Mouse (Mus musculus) midbrain, embryonic 10.5 days (tissue): ENCODE measurements around the gene Cyp2d11. TPM values are rescaled to one million over a fixed set of nuclear protein-coding genes. Genes with fewer than 3 reads are reported as not detected.
A peak's percentile ranks its signal among the peaks of the same experiment; 100 is the strongest.
"Not testable (repeated sequence)": the region's sequence is repeated elsewhere in the genome, so short reads cannot be mapped to it uniquely, and the experiment has no call there.

Experiments used
- DNase-seq: peaks from one replicate; pipeline ENCODE4 v3.0.0-alpha.2; 2017; ENCODE audit warnings: low spot score
- H3K27ac ChIP-seq: fragments of 300-500 bp; sonication (generic); replicated peaks from 2 replicates; pipeline ENCODE4 v1.5.1; 2016; ENCODE audit warnings: mild to moderate bottlenecking
- H3K27me3 ChIP-seq: fragments of 300-500 bp; sonication (generic); 2 replicates; pipeline ENCODE4 v1.6.1; 2016; ENCODE audit warnings: low read depth, mild to moderate bottlenecking; ENCODE audit not compliant: poor library complexity, severe bottlenecking
- H3K36me3 ChIP-seq: fragments of 300-500 bp; sonication (generic); 2 replicates; pipeline ENCODE4 v1.6.1; 2016; ENCODE audit warnings: mild to moderate bottlenecking, moderate library complexity
- H3K4me1 ChIP-seq: fragments of 300-500 bp; sonication (generic); 2 replicates; pipeline ENCODE4 v1.6.1; 2016
- H3K4me3 ChIP-seq: fragments of 300-500 bp; sonication (generic); 2 replicates; pipeline ENCODE4 v1.5.1; 2016; ENCODE audit warnings: mild to moderate bottlenecking, moderate library complexity
- H3K9me3 ChIP-seq: fragments of 300-500 bp; sonication (generic); replicated peaks from 2 replicates; pipeline ENCODE4 v1.6.1; 2016; ENCODE audit warnings: mild to moderate bottlenecking
- WGBS: fragments of 180-500 bp; shearing (Covaris S2); methylation state at CpG from one replicate; pipeline ENCODE4 v1.1.7; 2016; 5-methylcytosine and 5-hydroxymethylcytosine counted together
- polyA plus RNA-seq: library from polyadenylated mRNA; unstranded; fragments of >200 nt; fragmentation: Nextera tagmentation; extraction: Ambion mirVana; gene quantifications from 2 replicates; pipeline ENCODE4 v1.2.1, GENCODE M21; 2016

The Cyp2d11 gene
- polyA plus RNA-seq, 1 experiment from 2014 or later, result not detected

DNA sequence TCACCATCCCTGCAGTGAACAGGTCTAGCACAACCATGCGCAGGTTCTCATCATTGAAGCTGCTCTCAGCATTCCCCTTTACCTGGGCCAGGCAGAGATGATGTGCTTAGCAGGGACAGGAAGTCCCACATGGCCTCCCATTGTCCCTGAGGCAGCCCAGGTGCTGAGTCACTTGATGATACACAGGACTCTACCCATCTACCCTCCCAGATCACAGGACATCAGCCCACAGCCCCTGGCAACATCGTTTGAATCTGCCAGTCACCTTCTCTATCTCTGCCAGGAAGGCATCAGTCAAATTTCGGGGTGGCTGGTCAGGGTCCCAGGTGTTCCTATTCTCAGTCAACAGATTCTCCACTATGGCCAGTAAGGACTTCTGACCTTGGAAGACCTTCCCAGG lies 10.3 kb upstream of the Cyp2d11 start:
- no peak overlapping the region for H3K27ac ChIP-seq
- no peaks in the 10 kb centered on the region for H3K27me3 ChIP-seq
- no peak for DNase-seq
- no peak overlapping the region for H3K4me3 ChIP-seq
- H3K9me3 ChIP-seq, result no peaks in the 10 kb centered on the region
- peaks cover 17% of the 10 kb centered on the region for H3K4me1 ChIP-seq
- WGBS, result 94% methylated on average over 3 of the region's 3 CpGs
- H3K36me3 ChIP-seq, result no peaks in the 10 kb centered on the region

DNA sequence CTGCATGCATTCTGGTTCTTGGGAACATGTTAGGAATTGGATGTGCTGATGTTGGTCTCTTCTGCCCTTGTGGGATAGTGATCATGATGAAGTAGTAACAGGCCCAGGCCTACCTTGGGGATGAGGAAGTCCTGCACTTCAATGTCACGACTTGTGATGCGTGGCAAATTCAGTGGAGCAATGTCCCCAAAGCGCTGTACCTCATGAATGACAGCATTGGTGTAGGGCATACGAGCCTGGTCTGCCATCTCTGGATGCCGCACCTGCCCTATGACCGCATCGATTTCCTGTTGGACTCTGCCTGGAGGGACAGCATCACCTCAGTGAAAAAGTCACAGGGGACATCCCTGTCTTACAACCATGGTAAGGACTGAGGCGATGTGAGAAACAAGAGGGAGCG lies 9.8 kb upstream of the Cyp2d11 start:
- H3K4me1 ChIP-seq, result peaks cover 17% of the 10 kb centered on the region
- H3K36me3 ChIP-seq, result no peaks in the 10 kb centered on the region
- H3K4me3 ChIP-seq, result no peak overlapping the region
- no peaks in the 10 kb centered on the region for H3K9me3 ChIP-seq
- H3K27ac ChIP-seq, result no peak overlapping the region
- no peak for DNase-seq
- WGBS, result 94% methylated on average over 9 of the region's 9 CpGs
- H3K27me3 ChIP-seq, result no peaks in the 10 kb centered on the region

DNA sequence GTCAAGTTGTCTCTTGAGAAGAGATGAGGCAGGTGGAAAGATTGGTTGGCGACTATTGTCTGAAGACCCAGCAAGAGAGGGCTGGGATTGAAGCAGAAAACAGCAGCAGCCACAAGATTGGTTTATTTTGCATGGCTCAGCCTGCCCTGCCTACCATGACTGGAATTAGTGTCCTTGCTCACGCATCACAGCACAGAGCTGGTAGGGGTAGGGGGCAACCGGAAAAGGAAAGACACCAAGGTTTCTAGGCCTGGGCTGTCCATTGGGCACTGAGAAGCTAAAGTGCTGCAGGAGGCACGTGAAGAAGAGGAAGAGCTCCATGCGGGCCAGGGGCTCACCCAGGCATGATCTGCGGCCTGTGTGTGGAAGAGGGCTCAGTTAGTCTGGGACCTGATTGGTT lies 8.9 kb upstream of the Cyp2d11 start:
- H3K9me3 ChIP-seq, result no peaks in the 10 kb centered on the region
- 91% methylated on average over 6 of the region's 6 CpGs for WGBS
- H3K27ac ChIP-seq, result no peak overlapping the region; the same call in 1 of the 2 replicates
- no peak for DNase-seq
- H3K36me3 ChIP-seq, result no peaks in the 10 kb centered on the region
- no peak overlapping the region for H3K4me3 ChIP-seq
- no peaks in the 10 kb centered on the region for H3K27me3 ChIP-seq
- H3K4me1 ChIP-seq, result peaks cover 17% of the 10 kb centered on the region

DNA sequence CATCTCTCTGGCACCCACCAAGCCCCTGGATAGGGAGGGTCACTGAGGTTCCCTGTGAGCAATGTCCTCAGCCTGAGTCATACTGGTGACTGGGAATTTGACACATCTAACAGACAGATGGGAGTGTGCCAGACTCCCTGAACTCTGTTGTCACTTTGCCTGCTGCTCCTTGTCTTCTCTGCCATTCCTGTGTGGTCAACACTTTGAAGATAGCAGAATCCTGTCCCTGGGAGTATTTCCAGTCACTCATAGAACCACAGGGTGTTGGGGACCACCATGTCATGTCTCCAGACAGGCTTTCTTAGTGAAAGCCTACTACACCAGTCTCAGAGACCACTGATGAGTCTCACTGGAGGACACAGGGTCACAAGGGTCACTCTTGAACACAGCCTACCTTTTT lies 8.3 kb upstream of the Cyp2d11 start:
- Histone ChIP-seq H3K4me3 (no peak overlapping the region), H3K9me3 (no peaks in the 10 kb centered on the region), H3K36me3 (no peaks in the 10 kb centered on the region), H3K27ac (no peak overlapping the region), H3K27me3 (no peaks in the 10 kb centered on the region), H3K4me1 (peaks cover 17% of the 10 kb centered on the region)
- no peak for DNase-seq

DNA sequence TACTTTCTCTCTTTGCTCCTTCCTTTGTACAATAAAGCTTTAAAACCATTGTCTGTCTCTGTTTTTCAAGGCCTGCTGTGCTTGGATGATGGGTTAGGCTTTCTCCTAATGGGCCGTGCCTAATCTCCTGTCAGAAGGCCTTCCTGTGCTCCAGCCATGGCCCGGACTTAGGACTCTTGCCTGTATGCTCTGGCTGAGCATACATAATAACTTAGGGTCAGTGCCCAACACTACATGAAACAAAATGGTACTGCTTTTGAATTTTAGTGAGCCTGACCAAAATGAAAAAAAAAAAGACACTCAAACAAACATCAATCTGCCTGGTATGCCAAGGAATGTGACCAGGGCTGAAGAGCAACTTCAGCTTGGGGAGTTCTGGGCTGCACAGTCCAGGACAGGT lies 7.7 kb upstream of the Cyp2d11 start:
- H3K27me3 ChIP-seq, result no peaks in the 10 kb centered on the region
- no peaks in the 10 kb centered on the region for H3K36me3 ChIP-seq
- DNase-seq, result no peak
- no peak overlapping the region for H3K4me3 ChIP-seq
- no peaks in the 10 kb centered on the region for H3K9me3 ChIP-seq
- peaks cover 17% of the 10 kb centered on the region for H3K4me1 ChIP-seq
- WGBS, result 41% methylated on average over 2 of the region's 2 CpGs
- H3K27ac ChIP-seq, result no peak overlapping the region

DNA sequence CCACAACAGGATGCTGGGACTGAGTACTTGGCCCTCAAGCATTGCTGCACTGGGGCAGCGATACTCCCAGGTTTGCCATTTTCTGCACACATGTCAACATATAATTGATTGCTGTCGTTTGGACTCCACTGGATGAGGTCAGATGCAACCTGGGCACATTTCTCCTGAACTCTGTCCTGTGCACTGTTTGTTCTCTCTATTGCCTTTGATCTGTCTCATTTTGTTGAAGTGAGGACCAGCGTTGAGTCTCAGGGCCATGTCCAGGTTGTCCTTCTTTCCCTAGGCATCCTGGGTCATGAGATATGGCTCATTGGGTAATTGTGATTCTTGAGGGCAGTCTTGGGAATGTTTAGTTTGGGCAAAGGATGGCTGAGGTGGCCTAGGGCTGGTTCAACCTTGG lies 2.1 kb upstream of the Cyp2d11 start:
- not testable (repeated sequence) for H3K36me3 ChIP-seq, DNase-seq, H3K4me1 ChIP-seq, H3K27me3 ChIP-seq, H3K9me3 ChIP-seq, H3K27ac ChIP-seq, H3K4me3 ChIP-seq
- 92% methylated on average over 3 of the region's 3 CpGs for whole genome bisulfite sequencing

DNA sequence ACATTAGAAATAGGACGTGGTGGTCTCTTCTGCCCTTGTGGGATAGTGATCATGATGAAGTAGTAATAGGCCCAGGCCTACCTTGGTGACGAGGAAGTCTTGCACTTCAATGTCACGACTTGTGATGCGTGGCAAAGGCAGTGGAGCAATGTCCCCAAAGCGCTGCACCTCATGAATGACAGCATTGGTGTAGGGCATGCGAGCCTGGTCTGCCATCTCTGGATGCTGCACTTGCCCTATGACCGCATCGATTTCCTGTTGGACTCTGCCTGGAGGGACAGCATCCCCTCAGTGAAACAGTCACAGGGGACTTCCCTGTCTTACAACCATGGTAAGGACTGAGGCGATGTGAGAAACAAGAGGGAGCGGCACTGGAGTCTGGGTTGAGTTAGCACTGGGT lies 3.9 kb downstream of the Cyp2d11 start:
- not testable (repeated sequence) for H3K36me3 ChIP-seq, H3K27ac ChIP-seq, H3K4me3 ChIP-seq, H3K4me1 ChIP-seq, H3K27me3 ChIP-seq, H3K9me3 ChIP-seq, DNase-seq
- WGBS, result 90% methylated on average over 10 of the region's 10 CpGs

DNA sequence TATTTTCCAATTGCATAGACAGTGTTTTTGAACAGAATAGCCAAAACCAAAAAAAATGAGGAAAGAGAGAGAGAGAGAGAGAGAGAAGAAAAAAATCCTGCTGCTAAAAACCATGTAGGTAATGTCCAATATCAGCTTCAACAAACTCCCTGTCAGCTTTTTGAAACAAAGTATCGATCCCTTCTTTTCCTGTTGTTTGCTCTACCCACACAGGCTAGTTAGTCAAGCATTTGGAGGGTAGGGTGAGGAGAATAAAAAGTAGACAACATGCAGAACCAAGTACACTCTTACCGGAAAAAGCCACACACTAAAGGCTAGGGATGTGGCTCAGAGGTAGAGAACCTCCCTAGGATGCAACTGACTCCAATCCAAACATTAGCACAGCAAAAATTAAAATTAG lies 8.1 kb downstream of the Cyp2d11 start:
- no peak overlapping the region for H3K4me3 ChIP-seq
- no peaks in the 10 kb centered on the region for H3K36me3 ChIP-seq
- H3K27ac ChIP-seq, result no peak overlapping the region
- WGBS, result 91% methylated on average over 2 of the region's 2 CpGs
- no peaks in the 10 kb centered on the region for H3K27me3 ChIP-seq
- H3K4me1 ChIP-seq, result peaks cover 6% of the 10 kb centered on the region
- H3K9me3 ChIP-seq, result no peaks in the 10 kb centered on the region
- DNase-seq, result no peak

DNA sequence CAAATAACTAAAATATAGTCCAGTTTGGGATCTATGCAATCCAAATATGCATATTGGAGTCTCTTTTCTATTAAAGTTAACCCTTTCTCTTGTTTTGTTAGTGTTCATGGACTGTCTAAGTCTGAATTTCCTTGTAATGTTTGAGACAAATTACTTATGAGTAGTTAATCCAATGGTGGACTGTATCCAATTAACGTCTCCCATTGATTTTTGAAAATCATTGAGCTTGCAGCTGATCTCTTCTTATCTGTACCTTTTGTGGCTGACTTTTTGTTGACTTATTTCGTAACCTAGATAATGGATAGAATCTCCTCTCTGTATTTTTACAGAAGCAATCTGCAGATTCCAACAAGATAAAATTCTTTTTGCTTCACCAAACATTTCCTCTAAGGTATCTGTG lies 11.4 kb downstream of the Cyp2d11 start:
- no peak for DNase-seq
- WGBS, result 86% methylated on average over 2 of the region's 2 CpGs
- Histone ChIP-seq H3K27ac (no peak overlapping the region), H3K27me3 (no peaks in the 10 kb centered on the region), H3K4me3 (no peak overlapping the region), H3K9me3 (no peaks in the 10 kb centered on the region), H3K4me1 (peaks cover 35% of the 10 kb centered on the region), H3K36me3 (no peaks in the 10 kb centered on the region)

DNA sequence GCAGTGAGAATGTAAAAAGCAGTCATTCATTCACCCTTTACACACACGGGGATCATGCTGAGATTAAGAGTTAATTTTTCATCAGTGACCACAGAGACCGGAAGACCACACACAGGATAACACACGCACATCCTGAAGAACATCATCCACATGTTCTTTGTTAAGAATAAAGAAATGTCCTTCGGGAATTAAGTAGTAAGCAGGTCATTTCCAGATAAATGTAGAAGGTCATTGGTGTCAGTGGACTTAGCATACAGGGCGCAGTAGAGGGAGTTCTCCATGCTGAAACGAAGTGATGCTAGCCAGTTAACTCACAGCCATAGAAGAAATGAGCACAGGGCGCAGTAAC lies 13.1 kb downstream of the Cyp2d11 start:
- no peak for DNase-seq
- no peaks in the 10 kb centered on the region for H3K36me3 ChIP-seq
- H3K4me3 ChIP-seq, result peak overlapping the region; percentile 57
- H3K27me3 ChIP-seq, result no peaks in the 10 kb centered on the region
- peaks cover 52% of the 10 kb centered on the region for H3K4me1 ChIP-seq
- no peaks in the 10 kb centered on the region for H3K9me3 ChIP-seq
- H3K27ac ChIP-seq, result peak overlapping the region; percentile 83
- WGBS, result 41% methylated on average over 7 of the region's 7 CpGs

DNA sequence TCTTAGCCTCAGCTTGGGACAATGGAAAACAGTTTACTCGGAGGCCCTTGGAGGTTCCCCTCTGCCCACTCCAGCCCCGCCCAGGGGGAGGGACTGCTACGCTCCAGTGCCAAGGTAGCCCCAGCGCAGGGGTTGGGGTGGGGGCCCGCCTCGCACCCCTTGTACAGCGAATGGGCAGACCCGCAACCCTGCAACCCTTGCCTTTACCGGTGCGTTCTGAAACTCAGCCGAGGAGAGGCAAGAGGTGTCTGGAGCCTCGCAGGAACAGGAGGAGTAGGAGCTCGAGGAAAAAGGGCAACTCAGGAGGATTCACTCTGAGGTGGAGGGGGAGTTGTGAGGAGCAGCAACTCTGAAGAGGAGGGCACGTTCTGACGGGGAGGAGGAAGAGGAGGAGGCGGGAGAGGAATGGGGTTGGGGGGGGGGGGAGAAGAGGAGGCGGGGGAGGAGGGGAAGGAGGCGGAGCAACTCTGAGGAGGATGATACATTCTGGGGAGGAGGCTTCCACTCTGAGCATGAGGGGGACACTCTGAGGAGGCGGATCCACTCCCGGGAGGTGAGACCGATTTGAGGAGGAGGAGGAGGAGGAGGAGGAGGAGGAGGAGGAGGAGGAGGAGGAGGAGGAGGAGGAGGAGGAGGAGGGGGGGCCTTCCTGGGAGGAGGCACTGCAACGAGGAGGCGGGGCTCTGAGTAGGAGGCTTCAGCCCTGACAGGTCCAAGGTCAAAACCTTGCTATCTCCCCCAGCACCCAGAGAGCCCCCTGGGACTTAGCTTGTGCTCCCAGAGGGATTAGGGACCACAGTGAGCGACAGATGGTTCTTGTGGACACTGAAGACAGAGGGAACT lies 13.7 kb downstream of the Cyp2d11 start, which contains the start of gene Cyp2d22:
Cyp2d22 (minus strand) TSS at position 390 of the 843 bp plus-strand sequence.
- WGBS, result 2% methylated on average over 18 of the region's 24 CpGs
- Histone ChIP-seq H3K4me1 (peaks cover 52% of the 10 kb centered on the region), H3K9me3 (no peaks in the 10 kb centered on the region), H3K36me3 (no peaks in the 10 kb centered on the region), H3K27me3 (no peaks in the 10 kb centered on the region), H3K4me3 (peak within 1 kb of the TSS; percentile 57), H3K27ac (peak within 1 kb of the TSS; percentile 83)
- DNase-seq, result peak; percentile 58

DNA sequence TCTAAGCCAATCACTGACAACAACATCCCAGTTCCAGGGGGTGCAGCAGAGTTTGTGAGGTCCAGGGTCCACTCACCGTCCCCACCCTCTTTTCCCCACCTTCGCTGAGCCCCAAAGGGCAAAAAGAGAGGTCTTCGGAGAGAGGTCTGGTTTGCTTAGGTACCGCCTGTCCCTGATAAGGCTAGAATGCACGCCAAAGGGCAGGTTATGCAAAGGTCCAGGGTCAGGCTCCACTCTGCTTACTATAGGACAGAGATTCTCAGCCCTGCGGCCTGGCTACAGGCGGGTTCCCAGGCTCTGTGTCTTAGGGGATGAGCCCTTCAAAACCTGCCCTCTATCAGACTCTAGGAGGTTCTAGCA lies 14.3 kb downstream of the Cyp2d11 start:
- H3K9me3 ChIP-seq, result no peaks in the 10 kb centered on the region
- H3K4me1 ChIP-seq, result peaks cover 52% of the 10 kb centered on the region
- H3K27ac ChIP-seq, result peak overlapping the region; percentile 83
- DNase-seq, result no peak
- H3K36me3 ChIP-seq, result no peaks in the 10 kb centered on the region
- peak overlapping the region; percentile 57 for H3K4me3 ChIP-seq
- WGBS, result 11% methylated on average over 7 of the region's 7 CpGs
- H3K27me3 ChIP-seq, result no peaks in the 10 kb centered on the region

DNA sequence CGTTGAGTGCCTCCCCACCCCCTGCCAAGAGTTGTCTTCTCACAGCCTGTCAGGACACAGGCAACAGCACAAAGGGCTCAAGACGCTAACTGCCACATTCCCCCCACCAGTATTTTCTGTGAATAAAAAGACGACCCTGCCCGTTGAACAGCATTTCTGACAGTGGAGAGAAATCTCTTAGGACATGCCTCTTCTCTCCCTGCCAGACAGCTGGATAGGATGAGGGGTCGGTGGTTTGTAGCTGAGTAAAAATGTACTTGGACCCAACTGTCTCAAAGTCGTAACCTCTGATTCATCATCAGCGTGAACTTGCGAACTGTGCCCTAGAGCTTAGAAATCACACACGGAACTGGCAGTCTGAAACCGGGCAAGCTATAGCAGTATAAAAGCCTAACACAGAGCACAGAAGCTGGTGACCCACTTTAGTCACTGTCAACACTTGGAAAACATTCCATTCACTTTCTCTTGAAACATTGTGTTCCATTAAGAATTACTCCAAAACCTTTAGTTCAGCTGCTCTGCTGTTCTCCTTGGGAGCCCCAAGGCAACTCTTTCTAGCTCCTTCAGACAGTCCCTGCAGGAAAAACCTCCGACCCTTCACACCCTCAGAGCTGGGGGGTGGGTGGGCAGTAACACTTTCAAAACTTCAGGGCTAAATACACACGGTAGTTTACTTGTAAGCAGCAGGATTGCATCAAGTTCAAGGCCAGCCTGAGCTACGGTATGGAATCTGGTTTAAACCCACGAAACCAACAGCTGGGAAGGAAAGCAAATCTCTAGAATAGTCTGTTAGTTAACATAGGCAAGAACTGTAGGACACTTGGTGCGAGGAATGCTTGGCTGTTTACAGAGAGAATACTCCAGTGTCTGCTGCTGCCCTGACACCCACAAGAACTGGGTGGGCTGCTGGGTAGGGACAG lies 15.3 kb downstream of the Cyp2d11 start:
- DNase-seq, result no peak

More for the DNA sequence above, 15.3 kb downstream of the Cyp2d11 start:
- peaks cover 52% of the 10 kb centered on the region for H3K4me1 ChIP-seq
- no peak overlapping the region for H3K27ac ChIP-seq
- H3K27me3 ChIP-seq, result no peaks in the 10 kb centered on the region
- H3K4me3 ChIP-seq, result no peak overlapping the region
- WGBS, result 69% methylated on average over 15 of the region's 15 CpGs
- no peaks in the 10 kb centered on the region for H3K36me3 ChIP-seq
- no peaks in the 10 kb centered on the region for H3K9me3 ChIP-seq
